Mouse (Mus musculus): ENCODE data around the gene Stk11.

GRCm38 (mm10) chr10:80127920-80128319, 12.3 kb downstream of the Stk11 start:
- TF ChIP-seq CTCF (IDR thresholded peaks at IDR 0.05; ENCODE audit: extremely low read depth, insufficient read length, insufficient replicate concordance, low read depth, low read length) (no peak), POLR2A (IDR thresholded peaks at IDR 0.05; ENCODE audit: low read depth, low read length) (no peak)
